Mouse (Mus musculus) kidney, adult 2 months (tissue): ENCODE measurements around the gene Akap6.

Experiments
- CTCF ChIP-seq: fragments of 200-500 bp; conservative IDR thresholded peaks from 2 replicates; pipeline ENCODE4 v1.5.1; 2011; ENCODE audit warnings: low read depth, mild to moderate bottlenecking, control low read depth, low read length, moderate library complexity, mixed read lengths; ENCODE audit not compliant: insufficient read depth, insufficient read length
- POLR2A ChIP-seq: fragments of 200-500 bp; IDR thresholded peaks from one replicate; pipeline ENCODE4 v1.6.1; 2011; ENCODE audit warnings: low read depth, low read length, control low read depth

GRCm38 (mm10) chr12:52688712-52689111, 10.5 kb upstream of the Akap6 start:
- TF ChIP-seq POLR2A (no peak), CTCF (no peak)
